Mouse (Mus musculus) liver, embryonic 14.5 days (tissue): Measurements from ENCODE around the gene Pdxk.
"Not testable (repeated sequence)": the region's sequence is repeated elsewhere in the genome, so short reads cannot be mapped to it uniquely, and the experiment has no call there.

Experiments used
- CTCF ChIP-seq: IDR thresholded peaks from 2 replicates; pipeline ENCODE4 v1.5.1; 2016; ENCODE audit warnings: antibody characterized with exemption, low read depth, control low read depth
- EP300 ChIP-seq: IDR thresholded peaks from 2 replicates; pipeline ENCODE4 v1.6.1; 2016; ENCODE audit warnings: antibody characterized with exemption, low read depth

DNA sequence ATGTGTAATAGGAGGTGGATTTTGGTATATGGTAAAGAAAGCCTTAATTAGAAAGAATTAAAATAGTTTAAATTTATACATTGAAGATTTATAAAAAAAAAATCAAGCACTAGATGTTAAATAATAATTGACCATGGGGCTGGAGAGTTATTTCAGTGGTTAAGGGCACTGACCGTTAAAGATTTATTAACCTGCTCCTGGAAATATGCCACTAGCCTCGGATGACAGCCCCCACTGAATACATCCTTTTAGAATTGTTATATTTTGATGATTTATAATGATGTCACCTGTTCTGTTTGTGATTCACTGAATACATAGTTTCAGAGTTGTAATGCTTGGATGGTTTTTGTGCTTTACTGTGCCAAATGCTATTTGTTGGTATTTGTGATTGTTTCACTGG lies 20.6 kb upstream of the Pdxk start:
- TF ChIP-seq CTCF, EP300: not testable (repeated sequence)
